Mouse (Mus musculus) embryonic fibroblast, embryonic 13.5 days (primary cell): ENCODE data around the gene Lag3.

Experiments used
- CTCF ChIP-seq: IDR thresholded peaks from 2 replicates; pipeline ENCODE4 v1.5.1; 2011; ENCODE audit warnings: mild to moderate bottlenecking, control low read depth, low read length, moderate library complexity, borderline replicate concordance; ENCODE audit not compliant: insufficient read depth
- POLR2A ChIP-seq: IDR thresholded peaks from 2 replicates; pipeline ENCODE4 v1.6.1; 2011; ENCODE audit warnings: low read depth, mild to moderate bottlenecking, control low read depth, low read length, moderate library complexity

- no peak for TF ChIP-seq POLR2A
- no peak for TF ChIP-seq CTCF
Observed at GRCm38 (mm10) chr6:124900801-124901480, 10.6 kb downstream of the Lag3 start.
